Mouse (Mus musculus) embryonic facial prominence, embryonic 10.5 days (tissue): ENCODE measurements at regions not wholly inside any gene's neighbourhood (a gene's known extent, or its start where the extent isn't known, plus 50 kb on each side); places are given as distances from the start of the nearest gene placed in this dataset.

Experiments used
- DNase-seq: peaks from one replicate; pipeline ENCODE4 v3.0.0-alpha.2; 2017; ENCODE audit warnings: low spot score
- H3K27ac ChIP-seq: fragments of 300-500 bp; sonication (generic); replicated peaks from 2 replicates; pipeline ENCODE4 v1.5.1; 2016; ENCODE audit warnings: mild to moderate bottlenecking
- H3K27me3 ChIP-seq: fragments of 300-500 bp; sonication (generic); replicated peaks from 2 replicates; pipeline ENCODE4 v1.6.1; 2016; ENCODE audit warnings: low read depth, mild to moderate bottlenecking; ENCODE audit not compliant: poor library complexity, severe bottlenecking
- H3K36me3 ChIP-seq: fragments of 300-500 bp; sonication (generic); replicated peaks from 2 replicates; pipeline ENCODE4 v1.6.1; 2016; ENCODE audit warnings: mild to moderate bottlenecking, moderate library complexity
- H3K4me1 ChIP-seq: fragments of 300-500 bp; sonication (generic); 2 replicates; pipeline ENCODE4 v1.6.1; 2016
- H3K4me3 ChIP-seq: fragments of 300-500 bp; sonication (generic); 2 replicates; pipeline ENCODE4 v1.5.1; 2016; ENCODE audit warnings: mild to moderate bottlenecking, moderate library complexity
- H3K9me3 ChIP-seq: fragments of 300-500 bp; sonication (generic); 2 replicates; pipeline ENCODE4 v1.6.1; 2016; ENCODE audit warnings: mild to moderate bottlenecking
- WGBS: fragments of 180-500 bp; shearing (Covaris S2); methylation state at CpG from one replicate; pipeline ENCODE4 v1.1.7; 2016; 5-methylcytosine and 5-hydroxymethylcytosine counted together

GRCm38 (mm10) chr1:154148948-154149347, 52.0 kb upstream of the Zfp648 start:
- H3K4me1 ChIP-seq: peaks cover 9% of the 10 kb centered on the region
- WGBS: 91% methylated on average over 10 of the region's 10 CpGs
- H3K27me3 ChIP-seq: no peaks in the 10 kb centered on the region
- H3K4me3 ChIP-seq: no peak overlapping the region
- H3K27ac ChIP-seq: no peak overlapping the region
- DNase-seq: no peak
- H3K9me3 ChIP-seq: no peaks in the 10 kb centered on the region
- no peaks in the 10 kb centered on the region for H3K36me3 ChIP-seq

- Histone ChIP-seq H3K36me3 (no peaks in the 10 kb centered on the region), H3K9me3 (no peaks in the 10 kb centered on the region), H3K4me1 (peaks cover 9% of the 10 kb centered on the region), H3K27ac (no peak overlapping the region), H3K27me3 (no peaks in the 10 kb centered on the region), H3K4me3 (no peak overlapping the region)
- WGBS: 51% methylated on average over 1 of the region's 1 CpGs
- no peak for DNase-seq
Observed at GRCm38 (mm10) chr1:154149431-154150143, 51.4 kb upstream of the Zfp648 start.

- Histone ChIP-seq H3K27me3 (no peaks in the 10 kb centered on the region), H3K27ac (no peak overlapping the region), H3K4me3 (no peak overlapping the region), H3K9me3 (no peaks in the 10 kb centered on the region), H3K4me1 (peaks cover 9% of the 10 kb centered on the region), H3K36me3 (no peaks in the 10 kb centered on the region)
- 37% methylated on average over 8 of the region's 8 CpGs for WGBS
- peak; percentile 54 for DNase-seq
Observed at GRCm38 (mm10) chr1:154150167-154150851, 50.7 kb upstream of the Zfp648 start.
